In the genomic region with DNA sequence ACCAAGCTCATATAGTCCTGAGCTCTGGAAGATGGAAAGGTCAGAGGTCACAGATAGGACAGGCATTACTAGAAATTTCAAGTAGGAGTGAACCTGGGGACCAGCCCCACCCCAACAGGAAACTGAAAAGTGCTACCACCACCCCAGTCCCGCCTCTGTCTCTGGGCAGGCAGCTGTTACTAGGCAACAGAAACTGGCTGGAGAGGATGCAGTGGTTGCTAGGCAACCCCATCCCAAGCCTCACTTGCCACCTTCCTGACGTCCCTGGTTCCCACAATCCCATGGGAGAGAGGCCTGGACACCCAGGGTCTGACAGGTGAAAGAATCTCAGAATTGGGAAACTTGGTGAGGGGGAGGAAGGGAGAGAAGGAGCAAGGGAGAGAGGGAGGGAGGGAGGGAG, we compare ENCODE assay signal across 10 mouse cellular contexts. TPM values are rescaled to one million over a fixed set of nuclear protein-coding genes. Genes with fewer than 3 reads are reported as not detected.
DNase-seq lines count a peak whose midpoint lies in the region; ATAC-seq and TF ChIP-seq lines count a peak whose summit lies in the region.
"Had no signal": no experiment of that assay in that cellular context is flagged by ENCODE, and none has a peak within 500 bp of the region (broad histone marks: within the 10 kb centered on the region; RNA-seq: fewer than 3 reads in every experiment).

No protein-coding gene starts in this region.

- peak overlapping the region; percentile 87 for H3K4me2 ChIP-seq in hindbrain, postnatal 0 days (ENCODE audit: low read depth, low read length)
- H3K4me2 ChIP-seq in midbrain, embryonic 14.5 days (ENCODE audit: low read length): peak overlapping the region; percentile 80
- H3K4me2 ChIP-seq in kidney, embryonic 16.5 days (replicated peaks; ENCODE audit: low read depth, low read length): no peak overlapping the region
- H3K4me2 ChIP-seq in intestine, embryonic 15.5 days (replicated peaks): no peak overlapping the region
- H3K4me2 ChIP-seq: liver, embryonic 12.5 days had no signal

- no peak overlapping the region for H3K27ac ChIP-seq in forebrain, embryonic 10.5 days
- H3K27ac ChIP-seq in hindbrain, postnatal 0 days: no peak overlapping the region
- 0 out of 2 replicates have a peak overlapping the region, but pooled peaks have one; percentile 9 for H3K27ac ChIP-seq in midbrain, embryonic 14.5 days (replicated peaks; ENCODE audit: low read depth, low read length)
- H3K27ac ChIP-seq in kidney, embryonic 16.5 days (ENCODE audit: low read length): no peak overlapping the region
- no peak overlapping the region for H3K27ac ChIP-seq in intestine, embryonic 15.5 days
- H3K27ac ChIP-seq: liver, embryonic 12.5 days had no signal

- no peak for TF ChIP-seq CTCF in hindbrain, postnatal 0 days (IDR thresholded peaks at IDR 0.05; ENCODE audit: low read depth)

- H3K4me3 ChIP-seq in forebrain, embryonic 10.5 days: peak overlapping the region; percentile 10; the same call in 1 of the 2 replicates
- no peak overlapping the region for H3K4me3 ChIP-seq in hindbrain, postnatal 0 days (ENCODE audit: low read length)
- peak overlapping the region; percentile 5; the same call in 1 of the 2 replicates for H3K4me3 ChIP-seq in midbrain, embryonic 14.5 days (replicated peaks; ENCODE audit: low read depth, low read length)
- no peak overlapping the region for H3K4me3 ChIP-seq in kidney, embryonic 16.5 days (ENCODE audit: low read length)
- H3K4me3 ChIP-seq in intestine, embryonic 15.5 days (replicated peaks): no peak overlapping the region
- H3K4me3 ChIP-seq: liver, embryonic 12.5 days had no signal

- DNase-seq in R1 (ENCODE audit: low read depth, low spot score): peak; percentile 63
- no peak for DNase-seq in forebrain, embryonic 10.5 days (ENCODE audit: extremely low spot score, low spot score)
- DNase-seq in hindbrain, postnatal 0 days (ENCODE audit: low spot score): peak; percentile 82
- DNase-seq in midbrain, embryonic 14.5 days: peak; percentile 89
- DNase-seq in adrenal gland, adult 18-20 months (ENCODE audit: low spot score in 2 of 2): no peak
- DNase-seq in kidney, postnatal 14 days: no peak
- DNase-seq: heart, postnatal 14 days had no signal

- no peaks in the 10 kb centered on the region for H3K9me3 ChIP-seq in forebrain, embryonic 10.5 days
- H3K9me3 ChIP-seq in hindbrain, postnatal 0 days (ENCODE audit: low read length): no peaks in the 10 kb centered on the region
- H3K9me3 ChIP-seq in midbrain, embryonic 14.5 days (ENCODE audit: control insufficient read depth, low read length): no peaks in the 10 kb centered on the region
- no peaks in the 10 kb centered on the region for H3K9me3 ChIP-seq in kidney, embryonic 16.5 days (ENCODE audit: low read length)
- H3K9me3 ChIP-seq in intestine, embryonic 15.5 days: no peaks in the 10 kb centered on the region
- H3K9me3 ChIP-seq: liver, embryonic 12.5 days had no signal

- peak; percentile 45 for ATAC-seq in hindbrain, postnatal 0 days
- ATAC-seq in midbrain, embryonic 14.5 days (ENCODE audit: low FRiP score, low TSS enrichment): no peak
- no peak for ATAC-seq in kidney, embryonic 16.5 days (ENCODE audit: low FRiP score, low TSS enrichment)
- ATAC-seq in intestine, embryonic 15.5 days: no peak
- ATAC-seq: liver, embryonic 12.5 days had no signal

- H3K27me3 ChIP-seq in forebrain, embryonic 10.5 days (ENCODE audit: poor library complexity, severe bottlenecking): no peaks in the 10 kb centered on the region
- no peaks in the 10 kb centered on the region for H3K27me3 ChIP-seq in hindbrain, postnatal 0 days (ENCODE audit: insufficient read depth, low read length)
- H3K27me3 ChIP-seq in midbrain, embryonic 14.5 days (ENCODE audit: control insufficient read depth, insufficient read depth, low read length): no peaks in the 10 kb centered on the region
- H3K27me3 ChIP-seq in kidney, embryonic 16.5 days (ENCODE audit: insufficient read depth, low read length): no peaks in the 10 kb centered on the region
- no peaks in the 10 kb centered on the region for H3K27me3 ChIP-seq in intestine, embryonic 15.5 days (replicated peaks)

- WGBS in forebrain, embryonic 10.5 days: 20% methylated on average over 2 of the region's 2 CpGs
- 17% methylated on average over 2 of the region's 2 CpGs for WGBS in hindbrain, postnatal 0 days
- 6% methylated on average over 2 of the region's 2 CpGs for WGBS in midbrain, embryonic 14.5 days
- WGBS in kidney, embryonic 16.5 days: 37% methylated on average over 2 of the region's 2 CpGs
- WGBS in intestine, embryonic 15.5 days: 37% methylated on average over 2 of the region's 2 CpGs

- peaks cover 63% of the 10 kb centered on the region for H3K36me3 ChIP-seq in forebrain, embryonic 10.5 days (replicated peaks)
- H3K36me3 ChIP-seq in hindbrain, postnatal 0 days (ENCODE audit: insufficient read depth, low read length): peaks cover 43% of the 10 kb centered on the region
- H3K36me3 ChIP-seq in midbrain, embryonic 14.5 days (ENCODE audit: control insufficient read depth, insufficient read depth, low read length): peaks cover 48% of the 10 kb centered on the region
- peaks cover 47% of the 10 kb centered on the region for H3K36me3 ChIP-seq in kidney, embryonic 16.5 days (ENCODE audit: insufficient read depth, low read length)
- H3K36me3 ChIP-seq in intestine, embryonic 15.5 days: peaks cover 9% of the 10 kb centered on the region; the same call in 1 of the 2 replicates

- H3K4me1 ChIP-seq in forebrain, embryonic 10.5 days: peaks cover 57% of the 10 kb centered on the region
- peaks cover 23% of the 10 kb centered on the region; the same call in 1 of the 2 replicates for H3K4me1 ChIP-seq in hindbrain, postnatal 0 days (ENCODE audit: insufficient read depth, low read length)
- peaks cover 40% of the 10 kb centered on the region for H3K4me1 ChIP-seq in midbrain, embryonic 14.5 days (ENCODE audit: control insufficient read depth, insufficient read depth, low read length)
- H3K4me1 ChIP-seq in kidney, embryonic 16.5 days (ENCODE audit: insufficient read depth, low read length): peaks cover 26% of the 10 kb centered on the region
- H3K4me1 ChIP-seq in intestine, embryonic 15.5 days (replicated peaks): peaks cover 22% of the 10 kb centered on the region

- H3K9ac ChIP-seq in hindbrain, postnatal 0 days (replicated peaks; ENCODE audit: low read length): no peak overlapping the region
- no peak overlapping the region for H3K9ac ChIP-seq in midbrain, embryonic 14.5 days (replicated peaks; ENCODE audit: low read length)
- no peak overlapping the region for H3K9ac ChIP-seq in kidney, embryonic 16.5 days (replicated peaks; ENCODE audit: low read length)
- H3K9ac ChIP-seq in intestine, embryonic 15.5 days: no peak overlapping the region
- H3K9ac ChIP-seq: liver, embryonic 12.5 days had no signal

RNA-seq across cellular contexts. Expression of a gene that starts 3.4 kb away (rescaled TPM):
- polyA plus RNA-seq in forebrain, embryonic 10.5 days (2016; fragmentation: Nextera tagmentation; extraction: Ambion mirVana): 4.4 and 6.8 TPM in 2 replicates
- total RNA-seq in hindbrain, postnatal 0 days (2014; rRNA removed): 141 and 142 TPM in 2 replicates
- polyA plus RNA-seq in hindbrain, postnatal 0 days (2015; fragmentation: Nextera tagmentation; extraction: Ambion mirVana): 14.6 and 14.8 TPM in 2 replicates
- 21.7 and 27.3 TPM in 2 replicates for polyA plus RNA-seq in midbrain, embryonic 14.5 days (2014; fragmentation: Nextera tagmentation; extraction: Ambion mirVana)
- 5.1 and 6.3 TPM in 2 replicates for polyA plus RNA-seq in kidney, embryonic 16.5 days (2015; fragmentation: Nextera tagmentation; extraction: Ambion mirVana)
- polyA plus RNA-seq in intestine, embryonic 15.5 days (2015; fragmentation: Nextera tagmentation; extraction: Ambion mirVana): 3.3 and 3.7 TPM in 2 replicates
- total RNA-seq in adrenal gland, adult 18-20 months (2021): 10 to 100 TPM; 15.3 to 17.2 TPM

RNA-seq across cellular contexts. Expression of a gene that starts 3.6 kb away (rescaled TPM):
- 41.5 and 42.5 TPM in 2 replicates for polyA plus RNA-seq in forebrain, embryonic 10.5 days (2016; fragmentation: Nextera tagmentation; extraction: Ambion mirVana)
- 38.4 and 40.4 TPM in 2 replicates for total RNA-seq in hindbrain, postnatal 0 days (2014; rRNA removed)
- 23.7 and 26.3 TPM in 2 replicates for polyA plus RNA-seq in hindbrain, postnatal 0 days (2015; fragmentation: Nextera tagmentation; extraction: Ambion mirVana)
- polyA plus RNA-seq in midbrain, embryonic 14.5 days (2014; fragmentation: Nextera tagmentation; extraction: Ambion mirVana): 24.9 and 33.0 TPM in 2 replicates
- 37.7 and 44.1 TPM in 2 replicates for polyA plus RNA-seq in kidney, embryonic 16.5 days (2015; fragmentation: Nextera tagmentation; extraction: Ambion mirVana)
- polyA plus RNA-seq in intestine, embryonic 15.5 days (2015; fragmentation: Nextera tagmentation; extraction: Ambion mirVana): 24.7 and 25.3 TPM in 2 replicates
- total RNA-seq in adrenal gland, adult 18-20 months (2021): 10 to 100 TPM; 18.6 to 19.6 TPM

Comparison
In these comparisons a context has a peak if more than half of its experiments do, and no peak if none do; other contexts are left out.
1. DNase-seq: peak in R1 (single experiment), hindbrain, postnatal 0 days (single experiment) and midbrain, embryonic 14.5 days (single experiment); none in forebrain, embryonic 10.5 days (single experiment), adrenal gland, adult 18-20 months (0 of 2) and kidney, postnatal 14 days (single experiment).
2. H3K4me3 ChIP-seq: peak in forebrain, embryonic 10.5 days (single experiment) and midbrain, embryonic 14.5 days (single experiment); none in hindbrain, postnatal 0 days (single experiment), kidney, embryonic 16.5 days (single experiment) and intestine, embryonic 15.5 days (single experiment).
3. H3K4me2 ChIP-seq: peak in hindbrain, postnatal 0 days (single experiment) and midbrain, embryonic 14.5 days (single experiment); none in kidney, embryonic 16.5 days (single experiment) and intestine, embryonic 15.5 days (single experiment).